Mouse (Mus musculus) heart, adult 9 months (tissue): ENCODE results near the gene Dusp16.

Experiments used
- DNase-seq, 2 experiments: peaks; one replicate each; pipeline ENCODE4 v3.0.0; 2022; ENCODE audit warnings: low spot score in 2 of 2

Dusp16 gene

DNA sequence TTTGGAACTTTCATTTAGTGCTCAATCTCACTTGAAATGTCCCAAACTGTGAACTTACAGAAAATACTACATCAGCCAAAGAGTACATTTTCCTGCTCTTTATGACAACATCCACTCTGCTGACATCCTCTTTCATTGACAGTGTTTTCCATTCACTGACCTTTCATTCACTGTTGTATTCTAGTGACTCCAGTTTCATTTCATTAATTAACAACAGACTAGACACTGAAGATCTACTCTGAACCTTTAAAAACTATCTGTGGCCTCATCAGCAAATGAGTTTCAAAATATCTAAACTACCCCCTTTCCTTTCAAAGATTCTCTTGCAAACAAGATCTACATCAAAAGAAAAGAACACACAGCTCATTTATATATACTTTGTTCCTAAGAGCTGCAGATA, 48.9 kb downstream of the Dusp16 start:
- DNase-seq, result no peak

DNA sequence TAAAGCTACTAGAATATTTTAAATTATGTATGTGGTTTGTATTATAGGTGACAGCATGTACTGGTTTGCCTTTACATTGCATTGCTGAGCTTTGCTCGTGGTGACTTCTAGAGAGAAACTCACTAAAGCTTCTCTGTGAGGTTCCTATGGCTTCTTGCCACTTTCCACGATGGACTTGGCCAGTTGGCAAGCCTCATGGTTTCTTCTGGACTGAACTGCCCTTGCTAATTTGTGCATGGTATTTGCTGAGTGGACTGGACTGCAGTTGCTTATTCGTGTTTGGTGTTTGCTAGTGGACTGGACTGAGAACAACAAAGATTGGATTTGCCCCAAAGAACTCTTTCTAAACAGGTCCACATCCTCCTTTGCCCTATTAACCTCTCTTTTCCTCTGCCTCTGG, 55.6 kb downstream of the Dusp16 start:
- DNase-seq, result peak in 1 of 2 experiments; percentile 30

DNA sequence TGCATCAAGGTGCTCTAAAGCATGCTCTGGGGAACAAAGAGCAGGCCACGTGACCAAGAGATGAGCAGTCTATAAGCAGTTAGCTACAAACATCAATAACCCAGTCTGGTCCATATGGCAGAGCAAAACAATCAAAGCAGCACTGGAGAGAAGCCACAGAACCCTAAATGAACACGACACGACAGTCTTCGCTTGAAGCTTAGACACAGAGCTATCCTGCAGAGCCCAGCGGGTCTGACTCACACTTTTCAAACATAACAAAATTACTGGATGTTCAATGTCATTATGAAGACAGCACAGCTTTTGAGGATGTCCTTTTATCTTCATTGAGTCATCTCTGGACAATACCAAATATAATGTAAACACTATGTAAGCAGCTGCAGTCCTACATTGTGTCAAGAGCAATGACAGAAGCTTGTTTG, 58.6 kb downstream of the Dusp16 start:
- no peak for DNase-seq

DNA sequence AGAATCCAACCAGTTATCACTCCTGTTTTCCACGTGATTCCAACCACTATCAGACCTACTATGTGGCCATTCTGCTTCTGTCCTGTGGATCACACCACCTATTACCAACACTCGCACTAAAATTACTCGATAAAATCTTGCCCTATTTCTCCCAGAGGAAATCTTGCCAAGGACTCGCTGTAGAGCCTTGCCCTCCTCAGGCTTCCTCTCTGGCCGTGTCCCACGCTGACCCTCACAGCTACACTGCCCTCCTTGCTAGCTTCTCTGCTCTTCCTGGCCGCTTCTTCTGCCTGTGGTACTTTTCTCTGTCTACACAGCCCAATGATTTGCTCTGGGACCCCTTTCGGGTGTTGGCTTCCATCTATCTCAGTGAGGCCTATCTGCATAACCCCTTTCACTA, 59.6 kb downstream of the Dusp16 start:
- DNase-seq, result no peak

GRCm38 (mm10) chr6:134730978-134731377, 61.4 kb downstream of the Dusp16 start:
- no peak for DNase-seq

DNA sequence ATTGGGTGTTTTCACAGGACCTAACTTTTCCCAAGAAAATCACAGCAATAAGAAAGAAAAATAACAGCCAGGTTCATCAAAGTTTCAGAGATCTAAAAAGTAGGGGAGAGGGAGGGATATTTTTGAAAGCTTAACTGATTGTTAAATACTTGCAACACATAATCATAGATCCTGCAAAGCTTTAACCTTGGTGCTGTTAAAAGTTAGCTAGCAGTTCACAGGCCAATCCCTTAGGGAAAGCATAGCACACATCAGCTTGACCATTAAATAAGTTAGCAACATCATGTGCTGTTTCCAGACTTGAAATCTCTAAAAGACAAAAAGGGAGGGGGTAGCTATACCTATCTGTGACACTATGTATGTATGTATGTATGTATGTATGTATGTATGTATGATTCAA, 67.0 kb downstream of the Dusp16 start:
- no peak for DNase-seq

GRCm38 (mm10) chr6:134723833-134724553, 68.4 kb downstream of the Dusp16 start:
- no peak for DNase-seq

DNA sequence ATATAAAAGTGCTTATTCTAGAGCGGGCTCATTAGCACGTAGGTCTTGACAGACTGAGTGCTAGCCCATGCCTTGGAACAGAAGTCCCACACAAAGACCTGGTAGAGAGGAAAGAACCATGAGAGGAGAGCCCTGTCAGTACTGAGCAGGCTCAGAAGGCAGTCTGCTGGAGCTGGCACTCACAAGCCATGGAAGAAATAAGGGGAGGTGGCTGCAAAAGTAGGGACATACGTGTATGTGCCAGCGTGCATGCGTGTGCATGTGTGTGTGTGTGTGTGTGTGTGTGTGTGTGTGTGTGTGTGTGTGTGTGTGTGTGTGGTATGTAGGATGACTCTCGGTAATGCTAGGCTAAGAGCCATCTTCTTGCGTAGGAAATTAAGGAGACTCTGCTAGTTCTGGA, 69.1 kb downstream of the Dusp16 start:
- no peak for DNase-seq

DNA sequence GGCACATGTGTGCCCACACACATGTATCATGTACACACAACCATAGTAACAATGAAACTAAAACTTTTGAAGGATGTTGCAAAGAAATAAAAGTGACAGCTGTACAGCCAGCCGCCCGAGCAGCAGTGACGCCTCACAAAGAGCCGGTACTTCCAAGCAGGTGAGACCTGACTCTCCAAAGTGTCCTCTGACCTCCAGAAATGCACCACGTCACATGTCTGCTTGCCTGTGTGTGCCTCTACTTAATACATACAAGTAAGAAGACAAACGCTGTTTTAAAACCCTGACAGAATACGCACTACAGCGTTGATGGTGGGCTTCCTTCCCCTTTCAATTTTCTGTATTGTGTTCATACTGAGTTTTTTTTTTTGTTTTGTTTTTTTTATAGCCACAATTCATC, 69.5 kb downstream of the Dusp16 start:
- DNase-seq, result no peak

DNA sequence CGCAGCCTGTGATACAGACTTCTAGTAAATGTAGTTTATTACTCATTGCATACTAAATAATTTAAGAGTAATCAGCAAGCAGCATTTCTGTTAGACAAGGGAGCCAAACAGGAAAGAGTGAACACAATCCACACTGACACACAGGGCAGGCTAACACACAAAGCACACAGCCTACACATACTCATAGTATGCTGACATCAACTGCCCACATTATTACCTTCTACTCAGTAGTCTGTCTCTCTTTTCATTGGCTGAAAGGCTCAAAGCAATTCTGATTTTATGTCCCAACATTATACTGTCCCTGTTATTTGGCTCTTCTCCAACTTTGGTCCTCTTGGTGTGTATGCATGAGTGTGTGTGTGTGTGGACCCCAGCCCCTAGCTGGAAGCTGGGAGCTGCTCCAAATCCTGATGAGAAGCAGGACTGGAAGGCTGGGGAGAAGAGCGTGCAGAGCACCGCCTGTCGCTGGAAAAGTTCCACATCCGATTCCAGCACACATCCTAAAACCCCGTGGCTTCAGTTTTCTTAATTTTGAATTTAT, 70.6 kb downstream of the Dusp16 start:
- no peak for DNase-seq

GRCm38 (mm10) chr6:134720150-134720549, 72.3 kb downstream of the Dusp16 start:
- no peak for DNase-seq

DNA sequence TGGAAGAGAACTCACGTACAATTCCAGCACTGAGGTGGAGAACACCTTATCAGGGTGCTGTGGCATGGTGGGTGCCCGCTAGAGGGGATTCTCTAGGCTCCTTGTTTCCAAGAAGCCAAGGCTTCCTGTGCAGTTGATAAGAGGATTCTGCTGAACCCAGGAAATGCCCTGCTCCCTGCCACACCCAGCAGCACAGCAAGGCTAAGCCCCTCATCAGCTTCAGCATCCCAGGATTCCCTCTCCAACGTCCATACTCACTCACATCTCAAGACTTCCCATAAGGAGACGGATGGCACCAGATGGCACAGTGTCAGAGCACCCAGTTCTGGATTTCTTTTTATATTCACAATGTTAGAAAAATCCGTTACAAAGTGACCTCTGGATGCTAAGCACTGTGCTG, 73.3 kb downstream of the Dusp16 start:
- no peak for DNase-seq

DNA sequence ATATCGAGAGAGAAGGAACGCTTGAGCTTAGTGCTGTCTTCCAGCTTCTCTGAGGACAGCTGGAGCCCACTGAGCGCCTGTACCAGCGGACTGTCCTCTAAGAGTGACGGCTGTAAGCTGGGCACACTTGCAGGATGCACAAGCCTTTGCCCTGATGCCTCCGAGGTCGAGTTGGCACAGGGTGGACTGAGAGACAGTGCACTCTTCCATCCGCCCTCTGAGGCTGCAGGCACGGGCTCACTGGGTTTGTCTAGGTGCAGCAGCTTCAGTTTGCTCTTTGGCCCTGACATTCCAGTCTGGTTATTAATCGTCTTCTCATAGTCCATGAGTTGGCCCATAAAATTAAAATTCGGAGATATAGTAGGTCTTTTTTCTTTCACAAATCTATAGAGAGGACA, 73.8 kb downstream of the Dusp16 start:
- DNase-seq, result no peak

GRCm38 (mm10) chr6:134717886-134718667, 74.3 kb downstream of the Dusp16 start:
- DNase-seq, result no peak

DNA sequence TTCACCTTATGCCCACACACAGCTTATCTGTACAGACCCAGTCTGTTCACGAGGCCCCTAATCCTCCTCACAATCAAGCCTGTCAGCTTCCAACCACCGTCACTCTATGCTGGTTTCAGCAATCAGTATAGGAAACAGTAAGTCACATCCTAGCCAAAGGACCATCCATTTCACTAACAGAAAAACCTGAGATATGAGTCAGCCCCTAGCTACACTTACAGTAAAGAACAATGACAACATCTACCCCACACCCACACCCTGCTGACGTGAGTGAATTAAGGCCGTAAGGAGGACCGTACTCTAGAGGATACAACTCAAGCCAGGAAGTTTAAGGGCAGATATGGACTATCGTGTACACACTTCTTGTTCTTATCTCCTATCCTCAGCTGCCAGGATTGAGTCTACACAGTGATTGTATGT, 76.2 kb downstream of the Dusp16 start:
- DNase-seq, result no peak

- DNase-seq, result no peak
Observed at GRCm38 (mm10) chr6:134713897-134714296, 78.5 kb downstream of the Dusp16 start.

- DNase-seq, result no peak
Observed at GRCm38 (mm10) chr6:134713321-134713720, 79.1 kb downstream of the Dusp16 start.

DNA sequence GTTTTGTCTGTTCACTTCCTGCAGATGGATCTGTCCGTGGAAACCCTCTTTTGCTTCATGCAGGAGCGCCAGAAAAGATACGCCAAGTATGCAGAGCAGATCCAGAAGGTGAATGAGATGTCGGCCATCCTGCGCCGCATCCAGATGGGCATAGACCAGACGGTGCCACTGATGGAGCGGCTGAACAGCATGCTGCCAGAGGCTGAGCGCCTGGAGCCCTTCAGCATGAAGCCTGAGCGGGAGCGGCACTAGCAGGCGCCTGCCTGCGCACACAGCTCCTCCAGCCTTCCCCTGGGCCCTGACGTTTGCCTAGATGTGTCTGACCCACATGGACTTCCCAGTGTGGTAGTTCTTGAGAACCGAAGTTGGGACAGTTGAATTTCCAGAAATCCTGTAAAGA, 82.4 kb downstream of the Dusp16 start:
- no peak for DNase-seq

GRCm38 (mm10) chr6:134706467-134706866, 86.0 kb downstream of the Dusp16 start:
- no peak for DNase-seq

DNA sequence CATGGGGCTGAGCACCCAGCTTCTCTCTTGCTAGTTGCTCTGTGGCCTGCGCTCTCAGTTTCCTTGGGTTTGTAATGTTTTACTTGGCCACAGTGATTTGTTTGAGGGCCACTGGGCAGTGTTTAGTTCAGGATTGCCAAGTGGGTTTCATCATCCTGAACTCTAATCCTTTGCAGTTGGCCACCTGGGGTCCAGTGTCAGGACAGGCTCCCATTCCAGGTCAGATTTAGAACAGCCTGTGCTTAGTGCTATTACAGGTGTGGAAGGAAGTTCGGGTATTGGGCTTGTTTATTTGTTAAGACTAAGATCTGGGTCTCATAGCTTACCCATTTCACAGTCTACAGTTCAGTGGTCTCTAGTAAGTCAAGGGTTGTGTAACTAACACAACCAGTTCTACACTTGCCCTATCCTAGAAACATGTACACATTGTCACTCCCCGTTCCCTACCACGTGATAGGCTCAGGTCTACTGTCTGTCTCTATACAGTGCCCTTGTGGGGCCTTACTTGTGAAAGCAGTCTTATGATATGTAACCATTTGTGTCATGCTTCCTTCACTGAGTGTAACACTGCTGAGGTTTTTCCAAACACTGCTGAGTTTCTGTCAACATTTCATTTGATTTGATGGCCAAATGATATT, 89.3 kb downstream of the Dusp16 start:
- DNase-seq, result no peak

GRCm38 (mm10) chr6:134702184-134702583, 90.2 kb downstream of the Dusp16 start:
- DNase-seq, result no peak

DNA sequence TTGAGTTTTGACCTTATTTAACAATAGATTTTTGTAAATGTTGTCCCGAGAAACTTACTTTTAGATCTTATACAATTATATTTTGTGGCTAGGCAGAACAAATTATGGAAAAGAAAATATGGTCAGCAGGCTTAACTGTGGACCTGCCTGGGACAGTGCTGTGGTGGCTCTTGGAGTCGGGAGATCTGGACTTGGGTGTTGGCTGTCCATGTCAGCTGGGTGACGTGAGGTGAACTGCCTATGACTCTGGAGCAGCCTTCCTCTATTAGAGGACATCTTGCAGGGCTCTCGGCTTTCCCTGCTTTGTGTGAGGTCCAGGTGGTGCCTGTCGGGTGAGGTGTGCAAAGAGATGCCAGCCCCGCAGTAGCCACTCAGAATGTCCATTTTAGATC, 91.2 kb downstream of the Dusp16 start:
- DNase-seq, result no peak
